Mouse (Mus musculus): ENCODE data around the gene Cox15. TPM values are rescaled to one million over a fixed set of nuclear protein-coding genes. Genes with fewer than 3 reads are reported as not detected.

Cox15 gene
- polyA plus RNA-seq, 1 experiment from 2014 or later, result 6.4 TPM

GRCm38 (mm10) chr19:43789817-43790216 lies 37.0 kb upstream of the Cox15 start:
- 88% methylated on average over 7 of the region's 7 CpGs for WGBS
- Histone ChIP-seq H3K27me3 (ENCODE audit: insufficient read depth, low read length) (no peaks in the 10 kb centered on the region), H3K9me3 (replicated peaks; ENCODE audit: low read length) (no peaks in the 10 kb centered on the region), H3K36me3 (ENCODE audit: insufficient read depth, low read length) (no peaks in the 10 kb centered on the region), H3K4me3 (replicated peaks; ENCODE audit: low read depth, low read length) (no peak overlapping the region), H3K4me1 (replicated peaks; ENCODE audit: insufficient read depth, low read length) (no peaks in the 10 kb centered on the region), H3K9ac (ENCODE audit: low read depth, low read length) (no peak overlapping the region), H3K27ac (no peak overlapping the region), H3K4me2 (ENCODE audit: low read length) (no peak overlapping the region)
- ATAC-seq (replicated peaks; ENCODE audit: low FRiP score, low read depth), result no peak
- no peak for DNase-seq (ENCODE audit: low spot score)
- no peak for TF ChIP-seq CTCF (IDR thresholded peaks at IDR 0.05; ENCODE audit: low read depth)

- WGBS, result 76% methylated on average over 13 of the region's 13 CpGs
- Histone ChIP-seq H3K4me1 (replicated peaks; ENCODE audit: insufficient read depth, low read length) (no peaks in the 10 kb centered on the region), H3K27me3 (ENCODE audit: insufficient read depth, low read length) (no peaks in the 10 kb centered on the region), H3K9ac (ENCODE audit: low read depth, low read length) (no peak overlapping the region), H3K9me3 (replicated peaks; ENCODE audit: low read length) (no peaks in the 10 kb centered on the region), H3K27ac (no peak overlapping the region), H3K4me3 (replicated peaks; ENCODE audit: low read depth, low read length) (no peak overlapping the region), H3K36me3 (ENCODE audit: insufficient read depth, low read length) (no peaks in the 10 kb centered on the region), H3K4me2 (ENCODE audit: low read length) (no peak overlapping the region)
- no peak for TF ChIP-seq CTCF (IDR thresholded peaks at IDR 0.05; ENCODE audit: low read depth)
- no peak for DNase-seq (ENCODE audit: low spot score)
- ATAC-seq (replicated peaks; ENCODE audit: low FRiP score, low read depth), result no peak
These were observed 33.6 kb upstream of the Cox15 start for GRCm38 (mm10) chr19:43786249-43787026.

DNA sequence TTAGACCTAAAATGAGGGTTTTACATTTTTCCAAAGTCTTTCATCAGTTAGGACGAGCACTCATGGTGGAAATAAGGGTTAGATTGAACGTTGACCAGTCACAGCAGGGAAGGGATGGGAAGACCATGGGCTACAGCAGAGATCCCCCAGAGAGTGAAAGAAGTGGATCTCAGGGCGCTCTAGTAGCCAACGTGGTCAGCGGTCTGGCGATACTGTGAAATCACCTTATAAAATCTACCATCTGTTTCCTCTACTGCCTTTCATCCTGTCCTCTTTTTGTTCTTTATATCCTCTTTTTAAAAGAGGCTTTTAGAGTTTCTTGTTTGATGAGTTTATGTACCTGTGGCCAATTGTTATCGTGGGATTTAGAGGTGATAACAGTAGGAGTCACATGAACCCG lies 32.0 kb upstream of the Cox15 start:
- ATAC-seq (replicated peaks; ENCODE audit: low FRiP score, low read depth) (no peak), DNase-seq (ENCODE audit: low spot score) (no peak)
- Histone ChIP-seq H3K4me3 (replicated peaks; ENCODE audit: low read depth, low read length) (no peak overlapping the region), H3K4me2 (ENCODE audit: low read length) (peak overlapping the region; percentile 15; the same call in 1 of the 2 replicates), H3K27ac (no peak overlapping the region), H3K27me3 (ENCODE audit: insufficient read depth, low read length) (no peaks in the 10 kb centered on the region), H3K36me3 (ENCODE audit: insufficient read depth, low read length) (no peaks in the 10 kb centered on the region), H3K4me1 (replicated peaks; ENCODE audit: insufficient read depth, low read length) (no peaks in the 10 kb centered on the region), H3K9ac (ENCODE audit: low read depth, low read length) (no peak overlapping the region), H3K9me3 (replicated peaks; ENCODE audit: low read length) (no peaks in the 10 kb centered on the region)
- TF ChIP-seq CTCF (IDR thresholded peaks at IDR 0.05; ENCODE audit: low read depth), result no peak
- WGBS, result 74% methylated on average over 8 of the region's 8 CpGs

DNA sequence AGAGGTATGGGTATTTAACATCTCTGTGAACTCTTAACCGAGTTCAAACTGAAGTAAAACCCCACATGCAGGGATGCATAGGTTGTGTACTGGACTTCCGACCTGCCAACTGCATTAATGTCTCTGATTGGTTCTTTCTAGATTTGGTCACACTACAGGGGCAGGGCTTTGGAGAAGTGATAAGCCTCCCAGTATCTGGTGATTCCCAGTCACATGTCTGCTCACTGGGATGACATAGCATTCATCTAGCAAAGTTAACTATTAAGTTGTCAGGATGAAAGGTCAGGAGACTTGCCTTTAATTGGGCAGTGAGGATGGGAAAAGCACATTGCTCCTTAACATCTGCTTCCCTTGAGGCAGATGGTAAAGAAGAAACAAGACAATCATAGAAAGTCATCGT lies 29.2 kb upstream of the Cox15 start, which contains the start of gene Abcc2:
Abcc2 (plus strand) TSS at position 213 of the 400 bp plus-strand sequence.
- Histone ChIP-seq H3K27ac (no peak within 1 kb of the TSS), H3K4me1 (replicated peaks; ENCODE audit: insufficient read depth, low read length) (no peaks in the 10 kb centered on the region), H3K4me3 (replicated peaks; ENCODE audit: low read depth, low read length) (no peak within 1 kb of the TSS), H3K4me2 (ENCODE audit: low read length) (no peak within 1 kb of the TSS), H3K9me3 (replicated peaks; ENCODE audit: low read length) (no peaks in the 10 kb centered on the region), H3K27me3 (ENCODE audit: insufficient read depth, low read length) (no peaks in the 10 kb centered on the region), H3K36me3 (ENCODE audit: insufficient read depth, low read length) (no peaks in the 10 kb centered on the region), H3K9ac (ENCODE audit: low read depth, low read length) (no peak within 1 kb of the TSS)
- WGBS, result 76% methylated on average over 3 of the region's 3 CpGs
- peak; percentile 49; the same call in 1 of the 2 replicates for ATAC-seq (replicated peaks; ENCODE audit: low FRiP score, low read depth)
- DNase-seq (ENCODE audit: low spot score), result no peak
- TF ChIP-seq CTCF (IDR thresholded peaks at IDR 0.05; ENCODE audit: low read depth), result no peak

GRCm38 (mm10) chr19:43780391-43780790 lies 27.6 kb upstream of the Cox15 start:
- 69% methylated on average over 5 of the region's 5 CpGs for WGBS

DNA sequence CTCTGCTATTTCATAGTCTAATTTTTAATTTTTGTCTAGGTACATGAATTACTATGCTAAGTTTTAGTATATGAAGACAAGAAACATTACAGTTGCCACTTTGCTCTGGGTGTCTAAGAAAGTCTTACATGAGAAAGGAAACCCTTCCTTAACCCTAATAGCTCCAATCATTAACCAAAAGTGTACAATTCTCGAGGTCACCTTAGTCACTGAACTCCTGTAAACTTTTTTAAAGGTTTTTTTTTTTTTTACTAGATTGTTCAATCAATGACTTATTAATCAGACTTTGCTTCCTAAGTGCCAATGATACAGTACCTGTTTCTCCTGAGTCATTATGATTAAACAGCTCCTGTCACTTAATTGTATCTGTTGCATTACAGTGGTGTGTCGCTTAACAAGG lies 24.5 kb upstream of the Cox15 start:
- Histone ChIP-seq H3K4me1 (replicated peaks; ENCODE audit: insufficient read depth, low read length) (no peaks in the 10 kb centered on the region), H3K4me2 (ENCODE audit: low read length) (no peak overlapping the region), H3K9me3 (replicated peaks; ENCODE audit: low read length) (no peaks in the 10 kb centered on the region), H3K4me3 (replicated peaks; ENCODE audit: low read depth, low read length) (no peak overlapping the region), H3K36me3 (ENCODE audit: insufficient read depth, low read length) (no peaks in the 10 kb centered on the region), H3K27ac (no peak overlapping the region), H3K9ac (ENCODE audit: low read depth, low read length) (no peak overlapping the region), H3K27me3 (ENCODE audit: insufficient read depth, low read length) (no peaks in the 10 kb centered on the region)
- DNase-seq (ENCODE audit: low spot score) (no peak), ATAC-seq (replicated peaks; ENCODE audit: low FRiP score, low read depth) (no peak)
- TF ChIP-seq CTCF (IDR thresholded peaks at IDR 0.05; ENCODE audit: low read depth), result no peak
- 54% methylated on average over 2 of the region's 2 CpGs for WGBS

More at GRCm38 (mm10) chr19:43780391-43780790, 27.6 kb upstream of the Cox15 start:
- Histone ChIP-seq H3K27me3 (ENCODE audit: insufficient read depth, low read length) (no peaks in the 10 kb centered on the region), H3K4me1 (replicated peaks; ENCODE audit: insufficient read depth, low read length) (no peaks in the 10 kb centered on the region), H3K27ac (no peak overlapping the region), H3K9me3 (replicated peaks; ENCODE audit: low read length) (no peaks in the 10 kb centered on the region), H3K4me2 (ENCODE audit: low read length) (no peak overlapping the region), H3K4me3 (replicated peaks; ENCODE audit: low read depth, low read length) (no peak overlapping the region), H3K36me3 (ENCODE audit: insufficient read depth, low read length) (no peaks in the 10 kb centered on the region), H3K9ac (ENCODE audit: low read depth, low read length) (no peak overlapping the region)
- no peak for DNase-seq (ENCODE audit: low spot score)
- TF ChIP-seq CTCF (IDR thresholded peaks at IDR 0.05; ENCODE audit: low read depth), result no peak
- ATAC-seq (replicated peaks; ENCODE audit: low FRiP score, low read depth), result no peak

All from kidney, postnatal 0 days (tissue).